Mouse (Mus musculus): Measurements from ENCODE around the gene Sord. TPM values are rescaled to one million over a fixed set of nuclear protein-coding genes. Genes with fewer than 3 reads are reported as not detected.

The Sord gene
- total and polyA plus RNA-seq, 3 experiments: 39.6 to 61.7 TPM; not detected in 1

DNA sequence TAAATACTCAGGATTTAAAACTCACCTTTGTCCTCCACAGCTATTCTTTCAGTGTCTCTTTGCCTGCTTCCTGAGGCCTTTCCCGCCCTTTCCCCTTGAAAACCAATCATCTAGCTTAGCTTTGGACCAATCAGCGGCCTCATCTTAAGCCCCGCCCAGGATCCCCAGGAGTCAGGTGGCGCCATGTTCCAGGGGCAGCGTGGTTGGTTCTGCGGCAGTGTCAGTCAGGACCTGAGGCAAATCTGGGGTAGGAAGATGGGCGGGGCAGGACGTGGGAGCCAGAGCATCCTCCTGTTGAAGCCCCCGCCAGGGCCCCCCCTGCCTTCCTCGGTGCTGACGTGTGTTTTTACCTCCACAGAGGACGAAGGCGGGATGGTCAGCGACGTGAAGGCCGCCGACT lies 48.4 kb upstream of the Sord start, which contains the start of the genes Patl2 and Terb2:
Gene Patl2 (minus strand): TSS at position 84 of the 400 bp plus-strand sequence.
Gene Terb2 (plus strand): TSS at position 167 of the 400 bp plus-strand sequence.
- H3K9me3 ChIP-seq (replicated peaks; ENCODE audit: insufficient read depth, low read length): no peaks in the 10 kb centered on the region
- peaks cover 0 to 3% of the 10 kb centered on the region in 2 experiments; a peak in 2 of 4 replicates for H3K36me3 ChIP-seq (ENCODE audit: control insufficient read depth in 1 of 2, insufficient read depth in 2 of 2, low read length in 2 of 2)
- no peaks in the 10 kb centered on the region for H3K79me2 ChIP-seq (ENCODE audit: control insufficient read depth, insufficient read depth, low read length, poor library complexity)
- no peak within 1 kb of the TSS for H3K9ac ChIP-seq (ENCODE audit: control insufficient read depth, low read depth, low read length, poor library complexity, severe bottlenecking)
- no peak within 1 kb of the TSS for H3K27ac ChIP-seq (ENCODE audit: control insufficient read depth, low read depth, low read length)
- H3K4me1 ChIP-seq (ENCODE audit: control insufficient read depth in 1 of 2, insufficient read depth in 2 of 2, low read length in 2 of 2): peaks cover 5% of the 10 kb centered on the region in 2 experiments; a peak in 3 of 4 replicates
- no peak for DNase-seq (ENCODE audit: low read depth, low spot score)
- TF ChIP-seq TBP (IDR thresholded peaks at IDR 0.05; ENCODE audit: low read depth, low read length) (no peak), CHD2 (IDR thresholded peaks at IDR 0.05; ENCODE audit: low read length) (no peak), BHLHE40 (IDR thresholded peaks at IDR 0.05; ENCODE audit: borderline replicate concordance, low read depth, low read length) (no peak), ZKSCAN1 (IDR thresholded peaks at IDR 0.05; ENCODE audit: low read depth, low read length) (no peak), NELFE (IDR thresholded peaks at IDR 0.05; ENCODE audit: low read depth, low read length) (no peak), MEF2A (IDR thresholded peaks at IDR 0.05; ENCODE audit: extremely low read depth, insufficient replicate concordance, low read depth, low read length, poor library complexity, severe bottlenecking) (no peak), RAD21 (IDR thresholded peaks at IDR 0.05; ENCODE audit: low read depth, low read length) (no peak), TCF12 (IDR thresholded peaks at IDR 0.05; ENCODE audit: low read depth, low read length) (no peak), CTCF (IDR thresholded peaks at IDR 0.05 in 2 of 3, conservative IDR thresholded peaks at IDR 0.05 in 1 of 3; ENCODE audit: control insufficient read depth in 1 of 3, insufficient read depth in 1 of 3, low read depth in 2 of 3, low read length in 3 of 3, poor library complexity in 1 of 3, severe bottlenecking in 1 of 3) (no peak), RCOR1 (IDR thresholded peaks at IDR 0.05; ENCODE audit: low read depth, low read length) (no peak), ELF1 (IDR thresholded peaks at IDR 0.05; ENCODE audit: low read depth, low read length) (no peak), ZC3H11A (IDR thresholded peaks at IDR 0.05; ENCODE audit: low read depth, low read length) (no peak), ETS1 (IDR thresholded peaks at IDR 0.05; ENCODE audit: low read depth, low read length) (no peak)
- H3K4me3 ChIP-seq (ENCODE audit: control insufficient read depth in 1 of 2, insufficient read depth in 1 of 2, low read depth in 2 of 2, low read length in 2 of 2): no peak within 1 kb of the TSS
- peaks cover 0 to 2% of the 10 kb centered on the region in 2 experiments; a peak in 2 of 4 replicates for H3K27me3 ChIP-seq (ENCODE audit: control insufficient read depth in 1 of 2, insufficient read depth in 2 of 2, low read length in 2 of 2)

DNA sequence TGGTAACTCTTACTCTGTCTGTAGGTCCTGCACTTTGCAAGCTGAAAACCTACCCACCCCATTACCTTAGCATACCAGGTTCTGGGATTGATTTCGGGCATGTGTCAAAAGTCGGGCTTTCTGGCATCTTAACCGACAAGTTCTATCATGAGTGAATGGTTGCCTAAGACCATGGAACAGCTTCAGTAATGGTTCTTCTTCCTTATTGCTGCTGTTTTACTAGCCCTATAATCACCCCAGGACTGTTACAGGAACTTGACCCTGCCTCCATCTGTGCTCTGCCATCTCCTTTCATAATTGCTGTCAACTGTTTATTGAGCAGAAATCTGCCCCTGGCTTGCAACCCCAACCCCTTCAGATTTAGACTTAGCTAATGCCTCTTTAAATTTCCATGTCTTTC lies 47.8 kb upstream of the Sord start:
- Histone ChIP-seq H3K36me3 (ENCODE audit: control insufficient read depth in 1 of 2, insufficient read depth in 2 of 2, low read length in 2 of 2) (peaks cover 0 to 8% of the 10 kb centered on the region in 2 experiments; a peak in 2 of 4 replicates), H3K9me3 (replicated peaks; ENCODE audit: insufficient read depth, low read length) (no peaks in the 10 kb centered on the region), H3K9ac (ENCODE audit: control insufficient read depth, low read depth, low read length, poor library complexity, severe bottlenecking) (no peak overlapping the region), H3K27ac (ENCODE audit: control insufficient read depth, low read depth, low read length) (no peak overlapping the region), H3K79me2 (ENCODE audit: control insufficient read depth, insufficient read depth, low read length, poor library complexity) (no peaks in the 10 kb centered on the region), H3K4me3 (ENCODE audit: control insufficient read depth in 1 of 2, insufficient read depth in 1 of 2, low read depth in 2 of 2, low read length in 2 of 2) (no peak overlapping the region), H3K27me3 (ENCODE audit: control insufficient read depth in 1 of 2, insufficient read depth in 2 of 2, low read length in 2 of 2) (peaks cover 0 to 2% of the 10 kb centered on the region in 2 experiments; a peak in 2 of 4 replicates), H3K4me1 (ENCODE audit: control insufficient read depth in 1 of 2, insufficient read depth in 2 of 2, low read length in 2 of 2) (peaks cover 10 to 11% of the 10 kb centered on the region in 2 experiments)
- no peak for DNase-seq (ENCODE audit: low read depth, low spot score)
- TF ChIP-seq EP300 (IDR thresholded peaks at IDR 0.05; ENCODE audit: low read depth in 1 of 2, low read length in 2 of 2): no peak
- no peak for TF ChIP-seq ZC3H11A (IDR thresholded peaks at IDR 0.05; ENCODE audit: low read depth, low read length)
- TF ChIP-seq ZKSCAN1 (IDR thresholded peaks at IDR 0.05; ENCODE audit: low read depth, low read length): no peak
